Mouse (Mus musculus) limb, embryonic 10.5 days (tissue): ENCODE measurements at regions not wholly inside any gene's neighbourhood (a gene's known extent, or its start where the extent isn't known, plus 50 kb on each side); places are given as distances from the start of the nearest gene placed in this dataset.

ENCODE experiments used
- DNase-seq: peaks from one replicate; pipeline ENCODE4 v3.0.0-alpha.2; 2017; ENCODE audit warnings: low spot score
- H3K27ac ChIP-seq: fragments of 300-500 bp; sonication (generic); 2 replicates; pipeline ENCODE4 v1.5.1; 2016; ENCODE audit warnings: mild to moderate bottlenecking
- H3K27me3 ChIP-seq: fragments of 300-500 bp; sonication (generic); 2 replicates; pipeline ENCODE4 v1.6.1; 2016; ENCODE audit warnings: low read depth, mild to moderate bottlenecking; ENCODE audit not compliant: poor library complexity, severe bottlenecking
- H3K36me3 ChIP-seq: fragments of 300-500 bp; sonication (generic); 2 replicates; pipeline ENCODE4 v1.6.1; 2016; ENCODE audit warnings: mild to moderate bottlenecking, moderate library complexity
- H3K4me1 ChIP-seq: fragments of 300-500 bp; sonication (generic); 2 replicates; pipeline ENCODE4 v1.6.1; 2016
- H3K4me3 ChIP-seq: fragments of 300-500 bp; sonication (generic); 2 replicates; pipeline ENCODE4 v1.5.1; 2016; ENCODE audit warnings: mild to moderate bottlenecking, moderate library complexity
- H3K9me3 ChIP-seq: fragments of 300-500 bp; sonication (generic); replicated peaks from 2 replicates; pipeline ENCODE4 v1.6.1; 2016; ENCODE audit warnings: mild to moderate bottlenecking
- WGBS: fragments of 180-500 bp; shearing (Covaris S2); methylation state at CpG from one replicate; pipeline ENCODE4 v1.1.7; 2016; 5-methylcytosine and 5-hydroxymethylcytosine counted together

- Histone ChIP-seq H3K4me3 (no peak overlapping the region), H3K9me3 (no peaks in the 10 kb centered on the region), H3K27ac (no peak overlapping the region), H3K36me3 (no peaks in the 10 kb centered on the region), H3K4me1 (peaks cover 11% of the 10 kb centered on the region), H3K27me3 (no peaks in the 10 kb centered on the region)
- 25% methylated on average over 12 of the region's 12 CpGs for WGBS
- no peak for DNase-seq
Measured at GRCm38 (mm10) chr10:118087570-118088340, 53.9 kb upstream of the Mdm1 start.

- 57% methylated on average over 2 of the region's 2 CpGs for WGBS
- no peaks in the 10 kb centered on the region for H3K27me3 ChIP-seq
- no peaks in the 10 kb centered on the region for H3K36me3 ChIP-seq
- no peaks in the 10 kb centered on the region for H3K9me3 ChIP-seq
- DNase-seq = no peak
- H3K4me3 ChIP-seq = no peak overlapping the region
- no peak overlapping the region for H3K27ac ChIP-seq
- peaks cover 11% of the 10 kb centered on the region for H3K4me1 ChIP-seq
Measured at GRCm38 (mm10) chr10:118088499-118088898, 53.1 kb upstream of the Mdm1 start.

- Histone ChIP-seq H3K36me3 (no peaks in the 10 kb centered on the region), H3K27me3 (no peaks in the 10 kb centered on the region), H3K27ac (no peak overlapping the region), H3K4me1 (peaks cover 15% of the 10 kb centered on the region), H3K4me3 (no peak overlapping the region), H3K9me3 (no peaks in the 10 kb centered on the region)
- no peak for DNase-seq
- 88% methylated on average over 6 of the region's 6 CpGs for WGBS
Measured at GRCm38 (mm10) chr10:118089879-118090278, 51.7 kb upstream of the Mdm1 start.

GRCm38 (mm10) chr10:118091476-118091875, 50.1 kb upstream of the Mdm1 start:
- H3K4me1 ChIP-seq = peaks cover 15% of the 10 kb centered on the region
- H3K9me3 ChIP-seq = no peaks in the 10 kb centered on the region
- H3K4me3 ChIP-seq = no peak overlapping the region
- WGBS = 92% methylated on average over 12 of the region's 12 CpGs
- H3K27me3 ChIP-seq = no peaks in the 10 kb centered on the region
- no peaks in the 10 kb centered on the region for H3K36me3 ChIP-seq
- no peak for DNase-seq
- H3K27ac ChIP-seq = no peak overlapping the region
